Mouse (Mus musculus): ENCODE results near the gene Aknad1. TPM values are rescaled to one million over a fixed set of nuclear protein-coding genes. Genes with fewer than 3 reads are reported as not detected.

The Aknad1 gene
- total RNA-seq, 2 experiments from 2014 or later: not detected

DNA sequence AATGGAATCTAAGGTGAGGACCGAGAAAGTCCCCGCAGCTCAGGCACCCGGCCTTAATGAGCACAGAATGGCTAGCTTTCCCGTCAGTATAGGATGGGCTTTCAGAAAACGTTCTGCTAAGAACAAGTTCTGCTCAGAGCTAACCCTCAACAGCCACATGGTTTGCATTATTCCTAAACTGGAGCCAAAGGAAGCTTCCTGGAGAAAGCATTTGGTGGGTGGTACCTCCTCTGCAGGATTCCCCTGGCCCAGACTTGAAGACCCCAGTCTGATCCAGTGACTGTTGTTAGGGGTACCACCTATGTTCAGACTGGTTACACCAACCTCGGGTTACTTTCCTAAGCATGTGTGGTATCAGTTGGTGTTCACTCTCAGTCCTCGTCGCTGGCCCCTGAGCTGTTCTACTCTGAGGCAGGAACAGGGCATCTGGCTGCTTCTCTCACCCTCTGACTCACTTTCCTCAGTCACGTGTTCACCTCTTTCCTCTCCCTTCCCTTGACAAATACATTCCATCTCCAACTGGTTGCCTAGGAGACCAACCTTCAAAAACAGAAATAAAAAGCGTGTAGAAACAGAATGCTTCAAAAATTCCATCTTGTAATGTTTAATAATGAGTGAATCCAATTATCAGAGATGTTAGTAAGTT lies 41.9 kb downstream of the Aknad1 start:
- peak; percentile 56 to 86 for DNase-seq (ENCODE audit: low spot score in 2 of 2)
- intact Hi-C loops (cut with DNase I): no loop called here

DNA sequence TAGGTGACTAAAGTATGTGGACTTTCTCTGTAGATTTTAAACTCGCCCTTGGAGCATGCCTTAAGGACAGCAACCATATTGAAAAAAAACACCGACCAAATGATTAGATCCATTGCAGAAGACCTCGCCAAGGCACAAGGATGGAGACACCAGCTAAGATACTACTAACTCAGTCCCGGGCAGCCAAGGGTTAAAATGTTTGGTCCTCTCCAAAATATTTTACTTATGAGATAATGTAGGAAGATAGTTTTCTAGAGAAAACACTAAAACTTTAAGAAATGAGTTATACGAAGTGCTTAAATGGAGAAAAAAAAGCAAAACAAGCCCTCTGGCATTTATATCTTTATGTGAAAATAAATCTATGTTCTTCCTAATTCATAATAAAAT lies 42.4 kb downstream of the Aknad1 start:
- DNase-seq (ENCODE audit: low spot score in 2 of 2): no peak
- intact Hi-C loops (cut with DNase I): no loop called here

GRCm38 (mm10) chr3:108782364-108782895 lies 43.0 kb downstream of the Aknad1 start:
- DNase-seq (ENCODE audit: low spot score in 2 of 2): no peak
- intact Hi-C loops (cut with DNase I): no loop called here

DNA sequence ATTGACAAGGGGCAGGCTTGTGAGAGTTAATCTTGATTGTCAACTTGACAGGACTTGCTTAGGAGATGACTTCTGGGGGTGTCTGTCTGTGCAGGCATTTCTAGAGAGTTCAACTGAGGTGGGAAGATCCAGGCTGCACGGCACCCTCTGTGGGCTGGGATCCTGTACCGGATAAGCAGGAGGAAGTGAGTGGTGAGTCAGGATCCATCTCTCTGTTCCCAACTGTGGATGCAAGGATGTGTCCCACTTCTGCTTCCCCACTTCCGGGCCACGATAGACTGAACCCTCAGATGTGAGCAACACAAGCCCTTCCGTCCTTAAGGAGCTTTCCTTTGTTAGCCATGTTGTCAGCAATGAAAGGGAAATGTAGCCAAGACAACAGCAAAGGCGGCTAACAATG lies 47.1 kb downstream of the Aknad1 start:
- intact Hi-C loops (cut with DNase I): no loop called here

DNA sequence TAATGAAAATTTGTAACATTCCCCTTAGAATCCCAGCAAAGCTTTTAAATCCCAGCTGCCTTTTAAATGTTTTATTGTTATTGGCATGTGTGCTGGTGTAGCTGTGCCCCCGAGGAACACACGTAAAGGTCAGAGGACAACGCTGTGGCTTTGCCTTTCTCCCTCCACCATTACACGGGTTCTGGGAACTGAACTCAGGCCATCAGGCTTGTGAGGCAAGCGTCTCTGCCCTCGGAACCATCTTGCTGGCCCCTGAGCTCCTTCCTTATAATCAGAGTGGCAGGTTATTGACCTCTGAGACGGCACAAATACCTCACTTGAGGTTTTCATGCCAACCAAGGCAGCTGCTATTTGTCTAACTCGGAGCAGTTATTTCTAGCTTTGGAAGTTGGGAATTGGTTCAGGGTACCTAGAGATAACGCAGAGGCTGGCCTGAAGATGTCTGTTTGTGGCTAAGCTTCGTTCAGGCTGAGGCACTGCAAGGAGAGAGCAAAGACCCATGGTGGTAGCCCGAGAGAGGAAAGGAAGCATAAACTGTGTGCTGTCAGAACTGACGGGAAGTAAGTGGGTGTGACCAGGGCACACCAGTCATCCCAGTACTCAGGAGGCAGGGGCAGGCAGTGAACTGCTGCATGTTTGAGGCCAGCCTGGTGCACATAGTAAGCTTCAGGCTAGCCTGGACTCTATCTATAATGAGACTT lies 48.4 kb downstream of the Aknad1 start:
- no peak for DNase-seq (ENCODE audit: low spot score in 2 of 2)
- intact Hi-C loops (cut with DNase I): no loop called here

More for the DNA sequence above, 47.1 kb downstream of the Aknad1 start:
- no peak for DNase-seq (ENCODE audit: low spot score in 2 of 2)

- no peak for DNase-seq (ENCODE audit: low spot score in 2 of 2)
- intact Hi-C loops (cut with DNase I): no loop called here
Observed at GRCm38 (mm10) chr3:108788455-108788794, 49.0 kb downstream of the Aknad1 start.

DNA sequence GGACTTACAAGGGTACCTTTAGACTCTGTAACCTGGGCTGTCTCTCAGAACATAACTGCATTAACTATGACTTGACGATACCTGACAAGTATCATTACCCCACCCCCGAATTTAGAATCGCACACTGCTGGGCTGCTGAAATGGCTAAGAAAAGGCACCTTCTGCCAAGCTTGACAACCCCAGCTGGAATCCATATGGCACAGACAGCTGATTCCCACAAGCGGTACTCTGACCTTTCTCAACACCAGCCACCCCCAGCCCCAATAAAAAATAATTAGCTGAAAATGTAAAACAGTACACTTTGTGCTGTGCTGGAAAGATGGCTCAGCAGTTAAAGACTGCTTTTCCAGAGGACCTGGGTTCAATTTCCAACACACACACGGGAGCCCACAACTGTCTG lies 49.8 kb downstream of the Aknad1 start:
- no peak for DNase-seq (ENCODE audit: low spot score in 2 of 2)
- intact Hi-C loops (cut with DNase I): no loop called here

DNA sequence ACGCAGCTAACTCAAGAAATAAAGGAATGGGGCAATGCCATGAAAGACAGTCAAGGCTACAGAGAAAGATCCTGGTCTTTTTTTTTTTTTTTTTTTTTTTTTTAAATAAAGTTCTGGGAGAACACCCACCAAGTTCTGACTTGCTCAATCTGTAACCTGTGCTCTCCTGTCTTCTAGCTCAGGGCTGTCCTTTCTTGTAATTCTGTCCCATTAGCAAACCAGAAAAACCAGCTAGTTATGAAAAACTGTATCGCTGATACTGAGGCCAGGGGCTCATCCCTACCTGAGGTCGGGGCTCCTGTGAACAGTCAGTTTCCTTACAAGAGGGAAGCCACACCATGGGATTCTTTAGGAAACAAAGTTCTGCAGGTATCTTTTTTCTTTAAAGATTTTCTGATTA lies 51.0 kb downstream of the Aknad1 start:
- no peak for DNase-seq (ENCODE audit: low spot score in 2 of 2)
- intact Hi-C loops (cut with DNase I): no loop called here

GRCm38 (mm10) chr3:108791054-108791706 lies 51.7 kb downstream of the Aknad1 start:
- DNase-seq (ENCODE audit: low spot score in 2 of 2): peak in 1 of 2 experiments; percentile 44
- intact Hi-C loops (cut with DNase I): no loop called here

DNA sequence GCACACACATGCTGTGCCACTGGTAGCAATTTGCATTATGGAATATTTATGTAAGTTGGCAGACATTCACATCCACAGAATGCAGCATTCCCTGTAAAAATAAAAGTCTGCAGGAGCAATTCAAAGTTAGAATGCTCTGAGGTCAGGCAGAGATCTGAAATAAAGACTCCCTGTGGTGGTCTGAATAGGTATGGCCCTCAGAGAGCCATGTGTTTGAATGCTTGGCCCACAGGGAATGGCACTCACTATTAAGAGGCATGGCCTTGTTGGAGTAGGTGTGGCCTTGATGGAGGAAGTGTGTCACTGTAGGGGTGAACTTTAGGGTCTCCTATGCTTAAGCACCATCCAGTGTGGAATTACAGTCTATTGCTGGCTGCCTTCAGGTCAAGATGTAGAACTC lies 53.0 kb downstream of the Aknad1 start:
- no peak for DNase-seq (ENCODE audit: low spot score in 2 of 2)

DNA sequence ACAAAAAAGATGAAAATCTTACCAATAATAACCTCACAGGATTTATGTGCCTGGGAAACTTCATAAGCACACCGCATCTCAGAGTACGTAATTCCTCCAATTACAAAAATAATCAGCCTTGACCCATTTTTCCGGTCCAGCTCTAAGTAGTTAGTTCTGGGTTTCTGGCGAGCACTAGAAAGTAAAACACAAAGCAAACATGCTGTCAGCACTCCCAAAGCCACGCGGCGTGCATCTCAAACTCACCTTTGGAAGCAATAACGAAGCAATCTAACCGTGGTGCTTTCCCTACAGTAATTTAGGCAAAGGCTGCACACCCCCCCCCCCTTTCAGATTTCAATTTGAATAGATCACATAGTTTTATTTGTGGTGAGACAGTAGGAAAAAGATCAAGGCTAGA lies 55.3 kb downstream of the Aknad1 start:
- no peak for DNase-seq (ENCODE audit: low spot score in 2 of 2)
- intact Hi-C loops (cut with DNase I): no loop called here

More for the DNA sequence above, 53.0 kb downstream of the Aknad1 start:
- intact Hi-C loops (cut with DNase I): no loop called here

DNA sequence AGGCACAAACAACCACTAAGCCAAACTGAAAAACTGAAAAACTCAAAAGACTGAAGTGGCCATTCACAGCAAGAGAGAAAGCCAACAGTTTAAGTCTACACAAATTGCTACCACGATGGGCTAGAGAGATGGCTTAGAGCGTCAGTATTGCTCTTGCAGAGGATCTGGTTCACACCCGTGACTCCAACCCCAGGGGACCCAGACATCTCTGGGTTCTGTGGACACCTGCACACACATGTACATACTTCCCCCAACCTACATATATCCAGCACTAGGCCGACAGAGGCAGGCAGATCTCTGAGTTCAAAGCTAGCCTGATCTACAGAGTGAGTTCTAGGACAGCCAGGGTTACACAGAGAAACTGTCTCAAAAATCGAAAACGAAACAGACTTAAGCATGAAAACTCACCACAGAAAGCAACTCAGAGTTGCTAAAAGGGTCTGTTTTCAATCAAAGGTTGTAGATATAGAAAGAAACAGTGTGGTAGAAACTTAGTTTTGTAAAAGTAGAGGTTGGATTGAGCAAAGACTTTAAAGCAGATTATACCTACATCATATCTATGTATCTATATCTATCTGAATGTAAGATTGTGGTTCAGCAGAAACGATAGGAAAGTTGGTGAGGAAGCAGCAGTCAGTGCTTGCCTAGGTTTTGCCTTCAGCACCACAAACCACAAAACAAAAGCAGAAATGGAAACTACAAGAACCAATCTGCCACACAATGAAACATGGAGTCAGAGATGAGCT lies 56.3 kb downstream of the Aknad1 start:
- DNase-seq (ENCODE audit: low spot score in 2 of 2): no peak
- intact Hi-C loops (cut with DNase I): no loop called here

DNA sequence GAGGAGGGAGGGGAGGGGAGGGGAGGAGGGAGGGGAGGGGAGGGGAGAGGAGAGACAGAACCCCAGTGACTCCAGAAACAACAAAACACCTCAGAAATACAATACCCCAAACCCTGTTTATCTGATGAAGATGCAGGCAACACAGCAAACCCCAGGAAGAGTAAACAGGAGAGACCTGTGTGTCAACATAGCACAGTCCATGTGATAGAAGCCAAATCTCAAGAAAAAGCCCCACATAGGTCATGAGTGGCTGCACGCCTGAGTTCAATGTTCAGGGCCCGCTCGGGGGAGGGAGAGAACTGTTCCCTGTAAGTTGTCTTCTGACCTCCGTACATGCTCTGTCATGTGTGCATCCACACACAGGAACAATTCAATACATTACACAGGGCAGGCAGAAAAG lies 56.9 kb downstream of the Aknad1 start:
- no peak for DNase-seq (ENCODE audit: low spot score in 2 of 2)
- intact Hi-C loops (cut with DNase I): no loop called here

DNA sequence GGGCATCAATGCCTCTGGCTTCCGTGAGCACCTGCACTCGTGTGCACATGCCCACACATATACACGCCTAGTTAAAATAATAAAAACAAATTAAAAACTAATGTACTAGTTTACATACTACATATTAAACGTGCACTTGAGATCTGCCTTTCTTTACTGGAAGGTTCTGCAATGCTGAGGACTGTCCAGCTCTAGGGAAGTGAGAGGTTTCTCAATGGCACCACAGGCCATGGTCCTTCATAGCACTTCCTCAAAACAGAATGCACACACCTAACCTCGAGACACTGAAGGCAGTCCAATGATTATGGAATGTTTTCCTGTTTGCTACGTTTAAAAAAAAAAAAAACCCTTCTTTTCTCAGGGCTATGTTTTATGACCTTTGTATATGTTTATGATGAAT lies 58.3 kb downstream of the Aknad1 start:
- no peak for DNase-seq (ENCODE audit: low spot score in 2 of 2)
- intact Hi-C loops (cut with DNase I): no loop called here

GRCm38 (mm10) chr3:108798375-108798774 lies 58.9 kb downstream of the Aknad1 start:
- no peak for DNase-seq (ENCODE audit: low spot score in 2 of 2)
- intact Hi-C loops (cut with DNase I): no loop called here

DNA sequence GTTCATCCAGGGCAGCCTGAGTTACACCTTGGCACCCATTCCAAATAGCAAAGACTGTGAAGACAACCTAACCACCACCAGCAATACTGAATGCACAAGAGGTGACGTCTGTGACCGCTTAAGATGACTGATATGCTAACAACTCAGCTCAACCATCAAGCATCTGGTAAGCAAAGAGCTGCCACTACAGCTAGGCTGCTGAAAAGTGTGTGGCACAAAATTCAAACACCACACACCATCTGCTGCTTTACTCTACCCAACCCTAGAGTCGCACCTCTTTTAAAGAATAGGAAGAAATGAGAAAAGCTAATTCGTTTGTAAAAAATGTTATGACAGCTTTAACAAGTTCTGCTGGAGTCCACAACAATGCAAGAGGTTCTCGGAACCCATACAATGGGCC lies 66.2 kb downstream of the Aknad1 start:
- intact Hi-C loops (cut with DNase I): no loop called here
- peak in 1 of 2 experiments; percentile 68 for DNase-seq (ENCODE audit: low spot score in 2 of 2)

DNA sequence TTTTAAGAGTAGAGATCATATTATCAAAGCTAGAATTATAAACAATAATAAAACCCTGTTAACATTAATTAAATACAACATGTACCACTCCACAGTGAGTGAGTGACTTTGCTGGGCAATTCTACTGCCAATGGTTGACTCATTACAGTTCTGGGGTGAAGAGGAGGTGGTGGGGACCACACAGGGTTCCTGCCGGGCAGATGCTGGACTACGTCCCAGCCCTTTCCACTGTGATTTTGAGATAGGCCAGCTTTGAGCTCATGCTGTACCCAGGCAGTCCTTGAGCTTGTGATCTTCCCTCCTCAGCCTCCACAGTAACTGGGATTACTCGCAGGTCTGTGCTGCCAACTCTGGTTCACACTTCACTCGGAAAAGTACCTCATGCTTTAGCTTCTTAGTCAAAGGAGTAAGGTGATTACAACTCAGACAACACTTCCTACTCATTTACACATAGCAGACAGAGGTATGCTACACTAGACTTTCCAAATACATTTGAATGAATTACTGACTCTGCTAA lies 71.3 kb downstream of the Aknad1 start:
- no peak for DNase-seq (ENCODE audit: low spot score in 2 of 2)
- intact Hi-C loops (cut with DNase I): no loop called here

DNA sequence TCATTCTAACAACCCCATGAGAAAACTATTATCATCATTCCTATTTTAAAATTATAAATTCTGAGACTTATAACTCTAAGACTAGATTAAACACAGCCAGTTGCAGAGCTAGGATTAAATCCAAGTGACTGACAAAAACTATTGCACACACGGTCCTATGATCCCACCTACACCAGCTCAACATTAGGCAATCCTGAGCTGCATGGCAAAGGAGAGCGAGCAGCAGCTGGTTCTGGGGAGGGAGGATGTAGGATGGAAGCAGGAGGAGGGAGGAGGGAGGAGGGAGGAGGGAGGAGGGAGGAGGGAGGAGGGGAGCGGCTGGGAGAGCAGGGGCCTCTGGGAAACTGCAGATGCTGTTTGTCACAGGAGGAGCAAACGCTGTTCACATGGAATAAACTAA lies 76.2 kb downstream of the Aknad1 start:
- intact Hi-C loops (cut with DNase I): no loop called here
- no peak for DNase-seq (ENCODE audit: low spot score in 2 of 2)

DNA sequence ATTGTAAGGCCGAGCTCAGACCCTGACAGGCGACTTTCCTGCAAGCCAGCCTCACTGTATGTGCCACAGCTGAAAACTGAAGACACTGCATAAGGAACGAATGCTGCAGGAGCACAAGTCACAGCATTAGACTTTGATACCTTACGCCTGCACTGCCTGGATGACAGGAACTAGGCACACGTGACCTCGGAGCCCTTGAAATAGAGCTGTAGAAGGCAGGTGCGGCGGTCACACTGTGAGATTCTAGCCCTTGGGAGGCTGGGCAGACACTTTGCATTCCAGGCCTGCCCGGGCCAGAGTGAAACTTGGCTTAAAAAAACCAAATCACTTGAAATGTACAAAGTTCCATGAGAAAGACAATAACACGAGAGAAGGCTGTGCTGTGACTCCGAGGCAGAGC lies 91.0 kb downstream of the Aknad1 start:
- DNase-seq (ENCODE audit: low spot score in 2 of 2): no peak
- intact Hi-C loops (cut with DNase I): no loop called here

- intact Hi-C loops (cut with DNase I): no loop called here
- DNase-seq (ENCODE audit: low spot score in 2 of 2): peak in 1 of 2 experiments; percentile 22
Observed at GRCm38 (mm10) chr3:108831750-108832149, 92.3 kb downstream of the Aknad1 start.
